Comparison of ENCODE assay signal across 8 mouse cellular contexts in the genomic region with DNA sequence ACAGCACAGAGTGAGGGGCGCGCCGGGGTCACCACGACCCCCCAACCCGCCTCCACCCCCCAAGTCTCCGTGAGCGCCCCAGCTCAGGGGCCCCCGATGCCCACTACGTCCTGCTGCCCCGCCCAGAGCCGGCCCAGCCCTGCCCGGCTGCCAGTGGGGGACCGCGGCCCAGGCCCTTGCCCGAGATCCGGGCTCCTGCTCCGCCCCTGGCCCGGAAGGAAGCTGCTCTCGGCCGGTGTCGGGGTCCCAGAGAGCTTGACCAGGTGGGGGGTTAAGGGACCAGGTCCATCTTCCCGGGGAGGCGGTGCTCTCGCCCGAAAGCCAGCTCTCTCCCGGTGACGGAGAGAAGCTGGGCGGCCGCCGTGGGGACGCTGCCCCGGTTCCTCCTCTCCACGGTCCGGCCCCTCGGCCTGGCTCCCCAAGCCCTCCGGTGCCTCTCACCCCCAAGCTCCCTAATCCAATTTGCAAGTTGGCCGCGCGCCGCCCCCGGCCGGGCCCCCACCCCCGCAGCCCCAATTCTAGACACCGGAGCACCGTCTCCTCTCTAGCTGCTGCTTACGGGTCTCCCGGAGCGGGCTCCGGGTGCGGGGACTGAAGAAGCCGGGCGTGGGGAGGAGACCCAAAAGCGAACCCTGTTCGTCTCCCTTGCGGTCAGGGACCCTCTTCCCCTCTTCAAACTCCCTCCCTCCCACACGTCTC. TPM values are rescaled to one million over a fixed set of nuclear protein-coding genes. Genes with fewer than 3 reads are reported as not detected.
DNase-seq lines count a peak whose midpoint lies in the region; ATAC-seq and TF ChIP-seq lines count a peak whose summit lies in the region.

No protein-coding gene starts in this region.

- WGBS in heart, embryonic 15.5 days: under 1% methylated on average over 52 of the region's 56 CpGs
- under 1% methylated on average over 47 of the region's 56 CpGs for WGBS in forebrain, embryonic 14.5 days
- 2% methylated on average over 52 of the region's 56 CpGs for WGBS in liver, postnatal 0 days (ENCODE audit: insufficient replicate concordance)

- no peak for TF ChIP-seq CTCF in bone marrow macrophage, adult 2 months (IDR thresholded peaks at IDR 0.05; ENCODE audit: low read depth, low read length)
- no peak for TF ChIP-seq CTCF in liver, postnatal 0 days (IDR thresholded peaks at IDR 0.05; ENCODE audit: low read depth)

- H3K4me3 ChIP-seq in heart, embryonic 15.5 days: peak overlapping the region; percentile 31
- peak overlapping the region; percentile 8 for H3K4me3 ChIP-seq in bone marrow macrophage, adult 2 months (ENCODE audit: insufficient read depth, low read length)
- peak overlapping the region; percentile 53 for H3K4me3 ChIP-seq in forebrain, embryonic 14.5 days (ENCODE audit: low read depth, low read length)
- H3K4me3 ChIP-seq in liver, postnatal 0 days (ENCODE audit: low read depth, low read length): peak overlapping the region; percentile 31

- no peaks in the 10 kb centered on the region for H3K36me3 ChIP-seq in heart, embryonic 15.5 days
- H3K36me3 ChIP-seq in forebrain, embryonic 14.5 days (ENCODE audit: control insufficient read depth, insufficient read depth, low read length): 0 out of 2 replicates have a peak, but pooled peaks cover 16% of the 10 kb centered on the region
- no peaks in the 10 kb centered on the region for H3K36me3 ChIP-seq in liver, postnatal 0 days (replicated peaks; ENCODE audit: insufficient read depth, low read length)

- intact Hi-C loops in heart, postnatal 14 days (cut with DNase I): no loop called here

- no peak for DNase-seq in heart, postnatal 14 days
- no peak for DNase-seq in forebrain, embryonic 14.5 days (ENCODE audit: low spot score)
- no peak for DNase-seq in liver, postnatal 0 days
- DNase-seq in gastrocnemius, adult 8-10 months (ENCODE audit: low spot score in 2 of 2): no peak
- no peak for DNase-seq in thymus, postnatal 4 days

- TF ChIP-seq EP300 in liver, postnatal 0 days (IDR thresholded peaks at IDR 0.05; ENCODE audit: low read depth): no peak

- no peak overlapping the region; the same call in 1 of the 2 replicates for H3K9ac ChIP-seq in heart, embryonic 15.5 days
- H3K9ac ChIP-seq in forebrain, embryonic 14.5 days (ENCODE audit: low read length): peak overlapping the region; percentile 90
- no peak overlapping the region for H3K9ac ChIP-seq in liver, postnatal 0 days (replicated peaks)

- no peak for ATAC-seq in heart, embryonic 15.5 days (replicated peaks; ENCODE audit: insufficient number of reproducible peaks, insufficient read depth, low FRiP score, low read depth)
- ATAC-seq in forebrain, embryonic 14.5 days: peak; percentile 7; the same call in 1 of the 2 replicates
- no peak for ATAC-seq in liver, postnatal 0 days
- ATAC-seq in CD4-positive, CD25-positive, alpha-beta regulatory T cell, adult 4 months: no peak

- H3K27ac ChIP-seq in heart, embryonic 15.5 days: no peak overlapping the region
- H3K27ac ChIP-seq in bone marrow macrophage, adult 2 months (ENCODE audit: insufficient read depth, low read depth, low read length): no peak overlapping the region
- H3K27ac ChIP-seq in forebrain, embryonic 14.5 days (ENCODE audit: low read depth, low read length): peak overlapping the region; percentile 98
- H3K27ac ChIP-seq in liver, postnatal 0 days (ENCODE audit: low read depth): no peak overlapping the region

- H3K4me1 ChIP-seq in heart, embryonic 15.5 days (replicated peaks): peaks cover 22% of the 10 kb centered on the region
- no peaks in the 10 kb centered on the region for H3K4me1 ChIP-seq in bone marrow macrophage, adult 2 months (ENCODE audit: control insufficient read depth, insufficient read depth, low read length)
- H3K4me1 ChIP-seq in forebrain, embryonic 14.5 days (ENCODE audit: control insufficient read depth, insufficient read depth, low read length): peaks cover 7% of the 10 kb centered on the region; the same call in 1 of the 2 replicates
- peaks cover 15% of the 10 kb centered on the region; the same call in 1 of the 2 replicates for H3K4me1 ChIP-seq in liver, postnatal 0 days (ENCODE audit: insufficient read depth)

- no peaks in the 10 kb centered on the region for H3K9me3 ChIP-seq in heart, embryonic 15.5 days (replicated peaks)
- H3K9me3 ChIP-seq in forebrain, embryonic 14.5 days (replicated peaks; ENCODE audit: control insufficient read depth, low read length): no peaks in the 10 kb centered on the region
- no peaks in the 10 kb centered on the region for H3K9me3 ChIP-seq in liver, postnatal 0 days (ENCODE audit: low read length)

- H3K4me2 ChIP-seq in heart, embryonic 15.5 days: peak overlapping the region; percentile 53
- peak overlapping the region; percentile 51 for H3K4me2 ChIP-seq in forebrain, embryonic 14.5 days (ENCODE audit: low read length)
- peak overlapping the region; percentile 42; the same call in 1 of the 2 replicates for H3K4me2 ChIP-seq in liver, postnatal 0 days (ENCODE audit: low read depth, low read length)

- TF ChIP-seq POLR2A in bone marrow macrophage, adult 2 months (IDR thresholded peaks at IDR 0.05; ENCODE audit: borderline replicate concordance, low read depth, low read length): no peak

- H3K27me3 ChIP-seq in heart, embryonic 15.5 days: peaks cover 100% of the 10 kb centered on the region
- peaks cover 79% of the 10 kb centered on the region for H3K27me3 ChIP-seq in forebrain, embryonic 14.5 days (replicated peaks; ENCODE audit: control insufficient read depth, insufficient read depth, low read length)
- peaks cover 99% of the 10 kb centered on the region for H3K27me3 ChIP-seq in liver, postnatal 0 days (ENCODE audit: insufficient read depth, low read length)

RNA-seq across cellular contexts. Expression of a gene that starts 0.9 kb away (rescaled TPM):
- 0.04 TPM in 1 of 2 replicates, not detected in the other for polyA plus RNA-seq in heart, embryonic 15.5 days (2015; fragmentation: Nextera tagmentation; extraction: Ambion mirVana)
- total RNA-seq in heart, postnatal 14 days (2021): not detected
- polyA plus RNA-seq in bone marrow macrophage, adult 2 months (2012; ENCODE audit: insufficient read depth, insufficient read length, missing spikeins): not detected in 2 replicates
- polyA plus RNA-seq in forebrain, embryonic 14.5 days (2014; fragmentation: Nextera tagmentation; extraction: Ambion mirVana): 64.1 and 90.9 TPM in 2 replicates
- not detected in 2 replicates for polyA plus RNA-seq in liver, postnatal 0 days (2015; fragmentation: Nextera tagmentation; extraction: Ambion mirVana)
- total RNA-seq in gastrocnemius, adult 8-10 months (2022): not detected
- polyA plus RNA-seq in CD4-positive, CD25-positive, alpha-beta regulatory T cell, adult 4 months (2017; shearing (Covaris generic)): not detected

RNA-seq across cellular contexts. Expression of a gene that starts 19.7 kb away (rescaled TPM):
- 60.9 and 62.5 TPM in 2 replicates for polyA plus RNA-seq in heart, embryonic 15.5 days (2015; fragmentation: Nextera tagmentation; extraction: Ambion mirVana)
- total RNA-seq in heart, postnatal 14 days (2021): 1 to 10 TPM; 1.8 to 3.0 TPM
- not detected in 2 replicates for polyA plus RNA-seq in bone marrow macrophage, adult 2 months (2012; ENCODE audit: insufficient read depth, insufficient read length, missing spikeins)
- polyA plus RNA-seq in forebrain, embryonic 14.5 days (2014; fragmentation: Nextera tagmentation; extraction: Ambion mirVana): 33.1 and 42.2 TPM in 2 replicates
- polyA plus RNA-seq in liver, postnatal 0 days (2015; fragmentation: Nextera tagmentation; extraction: Ambion mirVana): 5.4 and 6.6 TPM in 2 replicates
- under 1 TPM in 3 of 4 experiments, not detected in 1; 0.27 to 0.90 (median 0.44) TPM for total RNA-seq in gastrocnemius, adult 8-10 months (2022)
- not detected for polyA plus RNA-seq in CD4-positive, CD25-positive, alpha-beta regulatory T cell, adult 4 months (2017; shearing (Covaris generic))

RNA-seq across cellular contexts. Expression of a gene that starts 29.6 kb away (rescaled TPM):
- polyA plus RNA-seq in heart, embryonic 15.5 days (2015; fragmentation: Nextera tagmentation; extraction: Ambion mirVana): 33.9 and 40.5 TPM in 2 replicates
- 10 to 100 TPM; 21.7 to 23.3 TPM for total RNA-seq in heart, postnatal 14 days (2021)
- 62.3 and 63.7 TPM in 2 replicates for polyA plus RNA-seq in bone marrow macrophage, adult 2 months (2012; ENCODE audit: insufficient read depth, insufficient read length, missing spikeins)
- polyA plus RNA-seq in forebrain, embryonic 14.5 days (2014; fragmentation: Nextera tagmentation; extraction: Ambion mirVana): 43.8 and 46.6 TPM in 2 replicates
- 14.5 and 15.4 TPM in 2 replicates for polyA plus RNA-seq in liver, postnatal 0 days (2015; fragmentation: Nextera tagmentation; extraction: Ambion mirVana)
- total RNA-seq in gastrocnemius, adult 8-10 months (2022): 10 to 100 TPM; 12.0 to 18.2 (median 13.9) TPM
- 10 to 100 TPM; 41.2 to 63.9 TPM for polyA plus RNA-seq in CD4-positive, CD25-positive, alpha-beta regulatory T cell, adult 4 months (2017; shearing (Covaris generic))

RNA-seq across cellular contexts. Expression of a gene that starts 55.1 kb away (rescaled TPM):
- polyA plus RNA-seq in heart, embryonic 15.5 days (2015; fragmentation: Nextera tagmentation; extraction: Ambion mirVana): 154 and 158 TPM in 2 replicates
- total RNA-seq in heart, postnatal 14 days (2021): 100 to 1,000 TPM; 841 to 967 TPM
- not detected in 2 replicates for polyA plus RNA-seq in bone marrow macrophage, adult 2 months (2012; ENCODE audit: insufficient read depth, insufficient read length, missing spikeins)
- 0.23 TPM in 1 of 2 replicates, not detected in the other for polyA plus RNA-seq in forebrain, embryonic 14.5 days (2014; fragmentation: Nextera tagmentation; extraction: Ambion mirVana)
- polyA plus RNA-seq in liver, postnatal 0 days (2015; fragmentation: Nextera tagmentation; extraction: Ambion mirVana): 0.26 and 6.0 TPM in 2 replicates
- 1,000 to 10,000 TPM; 3,817 to 5,138 (median 4,616) TPM for total RNA-seq in gastrocnemius, adult 8-10 months (2022)
- not detected for polyA plus RNA-seq in CD4-positive, CD25-positive, alpha-beta regulatory T cell, adult 4 months (2017; shearing (Covaris generic))

RNA-seq across cellular contexts. Expression of a gene that starts 57.7 kb away (rescaled TPM):
- 0.52 and 0.57 TPM in 2 replicates for polyA plus RNA-seq in heart, embryonic 15.5 days (2015; fragmentation: Nextera tagmentation; extraction: Ambion mirVana)
- under 1 TPM; 0.41 to 0.61 TPM for total RNA-seq in heart, postnatal 14 days (2021)
- polyA plus RNA-seq in bone marrow macrophage, adult 2 months (2012; ENCODE audit: insufficient read depth, insufficient read length, missing spikeins): not detected in 2 replicates
- 0.32 and 0.36 TPM in 2 replicates for polyA plus RNA-seq in forebrain, embryonic 14.5 days (2014; fragmentation: Nextera tagmentation; extraction: Ambion mirVana)
- not detected in 2 replicates for polyA plus RNA-seq in liver, postnatal 0 days (2015; fragmentation: Nextera tagmentation; extraction: Ambion mirVana)
- 1 to 10 TPM; 2.7 to 6.6 (median 3.8) TPM for total RNA-seq in gastrocnemius, adult 8-10 months (2022)
- polyA plus RNA-seq in CD4-positive, CD25-positive, alpha-beta regulatory T cell, adult 4 months (2017; shearing (Covaris generic)): not detected

Comparison
In these comparisons a context has a peak if more than half of its experiments do, and no peak if none do; other contexts are left out.
1. RNA of a gene that starts 0.9 kb away (polyA plus RNA-seq): 64.1 to 90.9 TPM in forebrain, embryonic 14.5 days; 0.04 TPM in heart, embryonic 15.5 days, not detected in bone marrow macrophage, adult 2 months, not detected in liver, postnatal 0 days and not detected in CD4-positive, CD25-positive, alpha-beta regulatory T cell, adult 4 months; every median in the first group is over 10 times any median in the second.
2. Peak in every context shown above with its lines, with median percentiles within 50 percentile points of each other: H3K4me2 ChIP-seq and H3K4me3 ChIP-seq.